Mouse (Mus musculus): ENCODE results near the gene Tacr1. TPM values are rescaled to one million over a fixed set of nuclear protein-coding genes. Genes with fewer than 3 reads are reported as not detected.

Gene Tacr1
- 0.81 and 1.0 TPM in 2 replicates for polyA plus RNA-seq (2012; rRNA removed)

GRCm38 (mm10) chr6:82401595-82402451 lies at the start of gene Tacr1:
TSS of gene Tacr1 (plus strand) at chr6:82402334.
- TF ChIP-seq CTCF (IDR thresholded peaks at IDR 0.05; ENCODE audit: extremely low read depth, insufficient read length, insufficient replicate concordance, low read depth, low read length): no peak
- TF ChIP-seq POLR2A (IDR thresholded peaks at IDR 0.05; ENCODE audit: low read depth, low read length): no peak
- Histone ChIP-seq H3K4me3 (ENCODE audit: low read depth, low read length) (peak within 1 kb of the TSS; percentile 30), H3K27ac (ENCODE audit: insufficient read depth, low read depth, low read length) (no peak within 1 kb of the TSS), H3K36me3 (ENCODE audit: control insufficient read depth, insufficient read depth, low read length) (no peaks in the 10 kb centered on the region), H3K4me1 (ENCODE audit: control insufficient read depth, insufficient read depth, insufficient read length, low read length) (no peaks in the 10 kb centered on the region), H3K27me3 (ENCODE audit: control insufficient read depth, insufficient read depth, low read length) (no peaks in the 10 kb centered on the region)
- WGBS: 2% methylated on average over 28 of the region's 28 CpGs

- TF ChIP-seq CTCF (IDR thresholded peaks at IDR 0.05; ENCODE audit: extremely low read depth, insufficient read length, insufficient replicate concordance, low read depth, low read length) (no peak), POLR2A (IDR thresholded peaks at IDR 0.05; ENCODE audit: low read depth, low read length) (no peak)
- Histone ChIP-seq H3K4me3 (ENCODE audit: low read depth, low read length) (no peak overlapping the region), H3K27ac (ENCODE audit: insufficient read depth, low read depth, low read length) (no peak overlapping the region), H3K4me1 (ENCODE audit: control insufficient read depth, insufficient read depth, insufficient read length, low read length) (no peaks in the 10 kb centered on the region), H3K27me3 (ENCODE audit: control insufficient read depth, insufficient read depth, low read length) (no peaks in the 10 kb centered on the region), H3K36me3 (ENCODE audit: control insufficient read depth, insufficient read depth, low read length) (no peaks in the 10 kb centered on the region)
- 79% methylated on average over 3 of the region's 3 CpGs for WGBS
Observed at GRCm38 (mm10) chr6:82376144-82376543, 26.0 kb upstream of the Tacr1 start.

- no peaks in the 10 kb centered on the region for H3K4me1 ChIP-seq (ENCODE audit: control insufficient read depth, insufficient read depth, insufficient read length, low read length)
- 86% methylated on average over 5 of the region's 5 CpGs for WGBS
- TF ChIP-seq CTCF (IDR thresholded peaks at IDR 0.05; ENCODE audit: extremely low read depth, insufficient read length, insufficient replicate concordance, low read depth, low read length): no peak
- TF ChIP-seq POLR2A (IDR thresholded peaks at IDR 0.05; ENCODE audit: low read depth, low read length): no peak
Observed at GRCm38 (mm10) chr6:82383556-82383955, 18.6 kb upstream of the Tacr1 start.

GRCm38 (mm10) chr6:82402501-82403495 lies 664 bp downstream of the Tacr1 start:
- no peaks in the 10 kb centered on the region for H3K4me1 ChIP-seq (ENCODE audit: control insufficient read depth, insufficient read depth, insufficient read length, low read length)
- H3K4me3 ChIP-seq (ENCODE audit: low read depth, low read length): peak overlapping the region; percentile 30
- 2% methylated on average over 34 of the region's 34 CpGs for WGBS
- no peak for TF ChIP-seq CTCF (IDR thresholded peaks at IDR 0.05; ENCODE audit: extremely low read depth, insufficient read length, insufficient replicate concordance, low read depth, low read length)
- no peak for TF ChIP-seq POLR2A (IDR thresholded peaks at IDR 0.05; ENCODE audit: low read depth, low read length)
- H3K27ac ChIP-seq (ENCODE audit: insufficient read depth, low read depth, low read length): no peak overlapping the region
- H3K36me3 ChIP-seq (ENCODE audit: control insufficient read depth, insufficient read depth, low read length): no peaks in the 10 kb centered on the region
- no peaks in the 10 kb centered on the region for H3K27me3 ChIP-seq (ENCODE audit: control insufficient read depth, insufficient read depth, low read length)

More at GRCm38 (mm10) chr6:82383556-82383955, 18.6 kb upstream of the Tacr1 start:
- Histone ChIP-seq H3K27ac (ENCODE audit: insufficient read depth, low read depth, low read length) (no peak overlapping the region), H3K27me3 (ENCODE audit: control insufficient read depth, insufficient read depth, low read length) (no peaks in the 10 kb centered on the region), H3K36me3 (ENCODE audit: control insufficient read depth, insufficient read depth, low read length) (no peaks in the 10 kb centered on the region), H3K4me3 (ENCODE audit: low read depth, low read length) (no peak overlapping the region)

GRCm38 (mm10) chr6:82418367-82418766 lies 16.2 kb downstream of the Tacr1 start:
- Histone ChIP-seq H3K4me3 (ENCODE audit: low read depth, low read length) (no peak overlapping the region), H3K27ac (ENCODE audit: insufficient read depth, low read depth, low read length) (no peak overlapping the region), H3K4me1 (ENCODE audit: control insufficient read depth, insufficient read depth, insufficient read length, low read length) (no peaks in the 10 kb centered on the region), H3K27me3 (ENCODE audit: control insufficient read depth, insufficient read depth, low read length) (no peaks in the 10 kb centered on the region), H3K36me3 (ENCODE audit: control insufficient read depth, insufficient read depth, low read length) (no peaks in the 10 kb centered on the region)
- 68% methylated on average over 6 of the region's 6 CpGs for WGBS
- no peak for TF ChIP-seq CTCF (IDR thresholded peaks at IDR 0.05; ENCODE audit: extremely low read depth, insufficient read length, insufficient replicate concordance, low read depth, low read length)
- no peak for TF ChIP-seq POLR2A (IDR thresholded peaks at IDR 0.05; ENCODE audit: low read depth, low read length)

- no peaks in the 10 kb centered on the region for H3K27me3 ChIP-seq (ENCODE audit: control insufficient read depth, insufficient read depth, low read length)
- no peaks in the 10 kb centered on the region for H3K36me3 ChIP-seq (ENCODE audit: control insufficient read depth, insufficient read depth, low read length)
- H3K27ac ChIP-seq (ENCODE audit: insufficient read depth, low read depth, low read length): no peak overlapping the region
- H3K4me3 ChIP-seq (ENCODE audit: low read depth, low read length): no peak overlapping the region
- 46% methylated on average over 4 of the region's 4 CpGs for WGBS
- no peaks in the 10 kb centered on the region for H3K4me1 ChIP-seq (ENCODE audit: control insufficient read depth, insufficient read depth, insufficient read length, low read length)
- TF ChIP-seq CTCF (IDR thresholded peaks at IDR 0.05; ENCODE audit: extremely low read depth, insufficient read length, insufficient replicate concordance, low read depth, low read length): no peak
- TF ChIP-seq POLR2A (IDR thresholded peaks at IDR 0.05; ENCODE audit: low read depth, low read length): no peak
Observed at GRCm38 (mm10) chr6:82420222-82420621, 18.1 kb downstream of the Tacr1 start.
